Mouse (Mus musculus): ENCODE data around the gene Amz2. TPM values are rescaled to one million over a fixed set of nuclear protein-coding genes. Genes with fewer than 3 reads are reported as not detected.
"Not testable (repeated sequence)": the region's sequence is repeated elsewhere in the genome, so short reads cannot be mapped to it uniquely, and the experiment has no call there.

Gene Amz2
- polyA plus RNA-seq, 1 experiment = 62.0 TPM

DNA sequence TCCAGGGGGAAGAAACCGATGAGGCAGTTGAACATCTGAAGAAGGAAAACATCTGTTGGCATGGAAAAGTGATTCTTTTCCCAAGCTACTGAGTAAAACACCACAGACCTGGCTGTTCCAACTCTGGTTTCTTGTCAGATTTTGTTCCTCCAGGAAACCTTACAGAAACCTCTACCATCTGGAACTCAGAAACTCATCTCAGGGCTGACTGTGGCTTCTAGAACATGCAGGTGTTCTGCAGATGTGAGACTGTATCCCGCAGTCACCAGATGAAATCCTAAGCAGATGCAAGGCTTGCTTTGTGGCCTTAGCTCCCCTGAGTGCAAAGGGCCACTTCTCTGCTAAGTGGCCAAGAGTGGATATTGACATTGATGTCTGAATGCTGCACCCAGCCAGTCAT lies 64.0 kb downstream of the Amz2 start:
- no peak for DNase-seq (ENCODE audit: extremely low spot score in 1 of 2, low spot score in 1 of 2)

DNA sequence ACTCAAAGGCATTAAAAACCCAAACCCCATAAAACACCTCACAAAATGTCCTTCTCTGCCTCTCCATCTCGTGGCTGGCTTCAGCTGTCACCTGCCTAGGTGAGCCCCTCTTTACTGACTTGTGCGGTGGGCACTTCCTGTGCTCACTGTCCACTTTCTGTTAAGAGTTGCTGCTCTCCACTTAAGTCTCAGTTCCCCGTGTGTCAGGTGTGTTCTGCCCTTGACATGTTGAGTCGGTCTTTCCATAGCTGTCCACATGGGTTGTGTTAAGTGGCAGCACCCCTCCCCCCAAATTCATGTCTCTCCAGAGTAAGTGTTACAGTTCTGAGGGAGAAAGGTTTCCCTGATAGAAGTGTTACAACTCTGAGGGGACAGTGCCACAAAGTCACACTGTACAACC lies 66.1 kb downstream of the Amz2 start:
- no peak for DNase-seq (ENCODE audit: extremely low spot score in 1 of 2, low spot score in 1 of 2)

DNA sequence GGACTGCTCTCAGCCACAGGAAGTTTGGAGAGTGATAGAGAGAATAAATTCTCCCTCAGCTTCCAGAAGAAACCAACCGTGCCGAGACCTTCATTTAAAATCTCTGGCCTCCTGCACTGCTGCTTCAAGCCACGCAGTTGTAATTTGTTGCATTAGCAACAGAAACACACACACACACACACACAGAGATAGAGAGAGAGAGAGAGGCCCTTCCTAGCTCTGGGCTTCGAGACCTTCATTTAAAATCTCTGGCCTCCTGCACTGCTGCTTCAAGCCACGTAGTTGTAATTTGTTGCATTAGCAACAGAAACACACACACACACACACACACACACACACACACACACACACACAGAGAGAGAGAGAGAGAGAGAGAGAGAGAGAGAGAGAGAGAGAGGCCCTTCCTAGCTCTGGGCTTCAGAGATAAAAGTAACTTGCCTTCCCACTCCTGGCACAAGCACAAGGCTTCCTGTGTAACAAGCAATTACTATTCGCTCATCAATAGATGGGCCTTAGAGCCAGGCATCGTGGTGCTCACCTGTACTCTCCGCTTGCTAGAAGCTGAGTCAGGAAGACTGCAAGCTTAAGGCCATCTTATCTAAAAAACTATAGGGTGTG lies 67.2 kb downstream of the Amz2 start:
- not testable (repeated sequence) for DNase-seq (ENCODE audit: extremely low spot score in 1 of 2, low spot score in 1 of 2)

DNA sequence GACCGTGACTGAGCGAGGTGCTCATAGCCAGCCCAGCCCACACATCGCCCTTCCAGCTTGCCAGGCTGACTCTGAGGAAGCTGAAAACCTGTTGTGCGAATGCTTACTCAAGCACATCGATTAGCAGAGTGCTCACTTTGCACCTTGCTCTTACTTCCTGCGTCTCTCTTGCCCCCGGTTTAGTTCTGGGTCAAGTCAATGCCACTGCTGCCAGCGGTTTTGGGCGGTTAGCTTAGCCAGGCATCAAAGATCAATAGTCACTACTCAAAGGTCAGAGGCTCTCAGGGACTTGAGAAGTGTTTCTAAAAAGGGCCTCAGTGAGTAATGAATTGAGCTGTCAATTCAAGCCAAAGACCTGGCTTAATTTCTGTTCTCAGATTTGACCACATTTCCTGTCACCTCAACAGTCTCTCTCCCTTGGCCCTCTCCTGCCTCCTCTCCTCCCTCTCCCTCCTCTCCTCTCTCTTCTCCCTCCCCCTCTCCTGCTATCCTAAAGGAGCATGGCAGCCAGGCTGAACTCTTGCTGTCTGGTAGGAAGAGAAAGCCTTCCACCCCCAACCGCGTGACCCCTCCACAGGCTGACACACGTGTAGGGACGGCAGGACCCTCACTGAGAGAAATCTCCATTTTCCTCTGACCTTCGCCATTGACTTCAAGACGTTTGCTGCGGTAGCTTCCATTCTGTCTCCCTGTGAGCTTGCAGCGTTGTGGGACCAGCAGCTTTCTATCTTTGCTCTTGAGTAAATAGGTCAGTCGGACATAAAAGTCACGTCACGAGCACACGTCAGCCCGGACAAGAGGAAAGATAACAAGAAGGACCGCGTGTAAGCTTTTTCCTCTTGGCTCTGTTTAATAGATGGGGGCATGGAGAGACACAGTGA lies 69.4 kb downstream of the Amz2 start:
- DNase-seq (ENCODE audit: extremely low spot score in 1 of 2, low spot score in 1 of 2) = no peak

DNA sequence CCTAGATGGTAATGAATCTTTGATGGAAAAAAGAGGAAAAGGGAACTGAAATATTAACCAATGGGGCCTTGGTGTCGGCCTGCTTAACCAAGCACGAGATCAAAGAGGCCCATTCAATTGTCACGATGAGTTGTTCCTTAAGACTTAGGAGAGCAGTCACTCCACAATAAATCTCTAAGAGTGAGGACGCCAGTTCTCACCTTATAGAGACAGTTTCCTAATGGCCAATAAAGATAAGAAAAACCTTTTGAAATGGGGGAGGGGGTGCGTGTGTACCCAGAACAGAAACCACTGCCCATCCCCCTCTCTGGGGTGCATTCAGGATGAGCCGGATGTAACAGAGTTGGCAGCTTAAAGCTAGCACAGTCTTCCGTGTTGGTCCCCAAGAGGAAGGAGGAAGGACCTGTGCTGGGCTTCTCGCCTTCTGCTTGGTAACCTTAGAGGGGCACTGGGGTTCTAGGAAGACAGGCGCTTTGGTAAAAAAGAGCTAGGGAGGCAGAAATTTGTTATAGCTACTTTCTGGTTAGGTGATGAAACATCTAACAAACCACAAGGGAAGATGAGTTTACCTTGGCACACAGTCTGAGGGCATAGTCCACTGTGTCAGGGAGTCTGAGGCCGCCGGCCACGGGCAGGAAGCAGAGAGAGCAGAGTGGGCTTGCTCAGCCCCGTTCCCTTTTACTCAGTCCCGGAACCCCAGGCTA lies 70.2 kb downstream of the Amz2 start:
- DNase-seq (ENCODE audit: extremely low spot score in 1 of 2, low spot score in 1 of 2) = no peak

DNA sequence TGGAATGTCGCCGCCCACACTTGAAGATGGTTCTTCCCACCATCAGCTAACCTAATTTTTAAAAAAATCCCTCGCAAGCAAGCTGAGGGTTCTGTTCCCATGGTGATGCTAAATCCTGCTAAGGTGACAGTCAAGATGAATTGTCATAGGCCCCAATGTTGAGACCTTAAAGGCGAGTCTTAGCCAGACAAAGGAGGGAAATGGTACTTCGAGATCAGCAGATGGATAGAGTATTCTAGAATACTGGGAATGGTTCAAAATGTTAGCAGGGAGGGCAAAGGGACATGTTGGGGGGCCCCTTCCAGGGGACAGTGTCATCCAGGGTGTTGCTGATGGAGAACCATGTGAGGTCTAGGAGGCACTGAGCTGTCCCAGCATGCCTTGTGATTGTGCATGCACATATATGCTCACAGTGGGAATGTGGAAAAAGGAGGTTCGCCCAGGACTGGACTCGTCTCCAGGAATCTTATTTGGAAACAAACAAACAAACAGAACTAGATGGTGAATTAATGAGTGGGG lies 70.8 kb downstream of the Amz2 start:
- no peak for DNase-seq (ENCODE audit: extremely low spot score in 1 of 2, low spot score in 1 of 2)

DNA sequence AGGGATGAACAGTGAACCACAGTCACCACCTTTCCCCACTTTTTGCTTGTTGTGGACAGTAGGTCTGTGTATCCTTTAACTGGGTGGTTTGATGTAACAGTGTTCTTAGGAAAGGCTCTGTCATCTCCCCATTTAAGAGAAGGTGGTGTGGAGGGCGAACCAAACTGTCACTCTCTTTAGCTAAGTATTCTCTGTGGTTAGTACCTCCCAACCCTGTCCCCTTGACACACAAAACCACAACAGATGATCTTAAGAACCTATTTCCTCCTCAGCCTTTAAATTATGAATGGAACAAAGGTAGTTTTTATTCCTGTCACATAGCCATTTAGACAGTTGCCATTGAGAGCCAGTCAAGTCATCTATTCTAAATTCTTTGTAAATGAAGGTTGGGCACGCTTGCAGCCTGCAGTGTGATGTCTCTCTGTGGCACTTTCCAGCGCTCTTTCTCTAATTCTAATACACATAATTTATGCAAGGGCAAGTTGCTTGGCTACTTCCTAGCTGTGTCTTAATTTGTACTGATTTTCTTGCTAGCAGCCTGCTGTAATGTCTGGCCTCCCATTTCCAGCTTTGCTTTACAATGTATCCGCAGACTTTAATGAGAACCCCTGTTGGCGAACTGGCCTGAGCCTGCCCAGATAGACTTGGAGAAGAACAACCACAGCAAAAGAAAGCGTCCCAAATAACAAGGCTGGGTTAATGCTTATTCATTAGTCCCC lies 71.4 kb downstream of the Amz2 start:
- DNase-seq (ENCODE audit: extremely low spot score in 1 of 2, low spot score in 1 of 2) = no peak

DNA sequence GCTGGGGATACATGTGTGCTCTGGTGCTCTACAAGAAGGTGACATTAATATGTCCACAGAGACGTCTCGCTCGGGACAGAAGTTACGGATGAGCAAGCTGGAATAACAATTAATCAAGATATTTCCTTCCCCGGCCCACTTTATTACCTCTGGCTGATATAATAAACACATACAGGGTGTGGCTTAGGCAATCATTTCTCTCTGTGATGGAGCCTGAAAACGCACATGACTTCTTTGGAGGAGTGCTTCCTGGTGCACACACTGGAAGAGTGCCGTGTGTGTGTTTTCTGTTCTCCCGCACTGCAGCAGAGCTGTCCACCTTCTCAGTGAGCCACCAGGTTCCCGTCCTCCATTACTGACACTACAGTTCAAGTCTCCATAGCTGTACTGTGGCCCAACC lies 72.2 kb downstream of the Amz2 start:
- no peak for DNase-seq (ENCODE audit: extremely low spot score in 1 of 2, low spot score in 1 of 2)

DNA sequence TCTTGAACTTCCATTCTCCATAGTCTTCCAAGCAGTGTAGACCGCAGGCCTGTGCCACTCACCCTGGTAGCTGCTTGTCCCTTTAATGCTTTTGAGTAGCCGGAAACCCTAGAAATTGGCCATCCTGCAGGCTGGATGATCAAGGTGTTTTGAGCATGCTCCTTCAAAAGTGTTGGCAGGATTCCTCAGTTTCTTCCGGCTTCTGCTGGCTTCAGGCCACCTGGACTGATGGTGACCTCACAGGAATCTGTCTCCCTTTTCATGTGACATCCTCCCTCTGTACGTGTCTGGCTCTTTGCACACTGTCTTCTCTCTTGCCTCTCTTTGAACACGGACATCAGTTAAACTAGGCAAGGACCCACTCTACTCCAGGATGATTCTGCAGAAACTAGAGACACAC lies 74.5 kb downstream of the Amz2 start:
- DNase-seq (ENCODE audit: extremely low spot score in 1 of 2, low spot score in 1 of 2) = no peak

Other genes with a start within 250 kb of the Amz2 start
- gene Rgs9, start 127.8 kb upstream of the Amz2 start, polyA plus RNA-seq (2012; rRNA removed) = 19.7 and 24.3 TPM in 2 replicates
- gene Gna13, start 63.1 kb upstream of the Amz2 start, polyA plus RNA-seq (2012; rRNA removed) = 31.8 and 33.0 TPM in 2 replicates
- gene 9930022D16Rik, start 12.0 kb upstream of the Amz2 start, polyA plus RNA-seq (2012; rRNA removed) = 0.06 TPM in 1 of 2 replicates, not detected in the other
- 13.5 and 17.2 TPM in 2 replicates for gene Arsg, start 47.4 kb downstream of the Amz2 start, polyA plus RNA-seq (2012; rRNA removed)
- 7.4 and 9.0 TPM in 2 replicates for gene Slc16a6, start 47.7 kb downstream of the Amz2 start, polyA plus RNA-seq (2012; rRNA removed)
- gene Wipi1, start 186.0 kb downstream of the Amz2 start, polyA plus RNA-seq (2012; rRNA removed) = 18.6 and 18.8 TPM in 2 replicates
- 434 and 454 TPM in 2 replicates for gene Prkar1a, start 223.5 kb downstream of the Amz2 start, polyA plus RNA-seq (2012; rRNA removed)

Data from frontal cortex, adult 2 months (tissue).